Mouse (Mus musculus) erythroblast, embryonic 14.5 days (primary cell): ENCODE results near the gene Scaf4. TPM values are rescaled to one million over a fixed set of nuclear protein-coding genes. Genes with fewer than 3 reads are reported as not detected.
"Not testable (repeated sequence)": the region's sequence is repeated elsewhere in the genome, so short reads cannot be mapped to it uniquely, and the experiment has no call there.

Experiments used
- H3K27me3 ChIP-seq: 2 replicates; pipeline ENCODE4 v1.6.1; 2012; ENCODE audit warnings: inconsistent platforms; ENCODE audit not compliant: control insufficient read depth
- H3K36me3 ChIP-seq: 2 replicates; pipeline ENCODE4 v1.6.1; 2012; ENCODE audit warnings: mild to moderate bottlenecking, inconsistent platforms; ENCODE audit not compliant: control insufficient read depth
- H3K4me1 ChIP-seq: 2 replicates; pipeline ENCODE4 v1.6.1; 2012; ENCODE audit warnings: inconsistent platforms; ENCODE audit not compliant: control insufficient read depth
- H3K4me3 ChIP-seq: replicated peaks from 2 replicates; pipeline ENCODE3; 2012; ENCODE audit warnings: moderate library complexity, mild to moderate bottlenecking, inconsistent platforms
- H3K9me3 ChIP-seq: 2 replicates; pipeline ENCODE4 v1.6.1; 2012; ENCODE audit warnings: low read length, inconsistent platforms, mixed read lengths; ENCODE audit not compliant: control insufficient read depth
- GATA1 ChIP-seq: IDR thresholded peaks from 2 replicates; pipeline ENCODE4 v1.6.1; 2012; ENCODE audit warnings: low read length, inconsistent platforms, mixed read lengths
- TAL1 ChIP-seq: IDR thresholded peaks from 3 replicates; pipeline ENCODE4 v1.6.1; 2012; ENCODE audit warnings: low read length, inconsistent platforms, mixed read lengths
- polyA plus RNA-seq: library from polyadenylated mRNA; stranded (reverse); fragments of >175 nt; gene quantifications from 2 replicates; pipeline ENCODE4 v1.2.3, GENCODE M21; 2012

Gene Scaf4
- polyA plus RNA-seq, 1 experiment, result 6.0 TPM

DNA sequence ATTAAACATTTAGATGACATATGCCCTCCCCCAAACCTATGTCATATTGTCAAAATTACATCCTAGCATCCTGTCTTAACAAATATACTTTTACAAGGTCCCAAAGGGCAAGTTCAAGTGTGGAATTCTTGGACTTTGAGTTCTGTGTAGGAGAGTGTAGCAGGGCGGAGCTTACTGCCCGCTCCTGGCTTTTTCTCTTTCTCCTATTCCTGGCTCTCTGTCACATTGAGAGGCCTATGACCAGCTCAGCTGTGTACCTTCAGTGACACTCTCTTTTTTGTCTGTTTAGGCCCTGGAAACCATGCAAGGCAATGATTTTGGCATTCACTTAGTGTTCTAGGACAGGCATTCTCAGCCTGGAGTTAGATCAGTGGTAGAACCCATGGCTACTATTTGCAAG, 67.9 kb downstream of the Scaf4 start:
- TF ChIP-seq GATA1 (no peak), TAL1 (no peak)
- Histone ChIP-seq H3K9me3 (peaks cover 5% of the 10 kb centered on the region; the same call in 1 of the 2 replicates), H3K36me3 (no peaks in the 10 kb centered on the region; the same call in 1 of the 2 replicates), H3K4me1 (peaks cover 62% of the 10 kb centered on the region), H3K27me3 (no peaks in the 10 kb centered on the region), H3K4me3 (no peak overlapping the region)

GRCm38 (mm10) chr16:90215879-90216278, 68.4 kb downstream of the Scaf4 start:
- H3K4me3 ChIP-seq, result not testable (repeated sequence)

DNA sequence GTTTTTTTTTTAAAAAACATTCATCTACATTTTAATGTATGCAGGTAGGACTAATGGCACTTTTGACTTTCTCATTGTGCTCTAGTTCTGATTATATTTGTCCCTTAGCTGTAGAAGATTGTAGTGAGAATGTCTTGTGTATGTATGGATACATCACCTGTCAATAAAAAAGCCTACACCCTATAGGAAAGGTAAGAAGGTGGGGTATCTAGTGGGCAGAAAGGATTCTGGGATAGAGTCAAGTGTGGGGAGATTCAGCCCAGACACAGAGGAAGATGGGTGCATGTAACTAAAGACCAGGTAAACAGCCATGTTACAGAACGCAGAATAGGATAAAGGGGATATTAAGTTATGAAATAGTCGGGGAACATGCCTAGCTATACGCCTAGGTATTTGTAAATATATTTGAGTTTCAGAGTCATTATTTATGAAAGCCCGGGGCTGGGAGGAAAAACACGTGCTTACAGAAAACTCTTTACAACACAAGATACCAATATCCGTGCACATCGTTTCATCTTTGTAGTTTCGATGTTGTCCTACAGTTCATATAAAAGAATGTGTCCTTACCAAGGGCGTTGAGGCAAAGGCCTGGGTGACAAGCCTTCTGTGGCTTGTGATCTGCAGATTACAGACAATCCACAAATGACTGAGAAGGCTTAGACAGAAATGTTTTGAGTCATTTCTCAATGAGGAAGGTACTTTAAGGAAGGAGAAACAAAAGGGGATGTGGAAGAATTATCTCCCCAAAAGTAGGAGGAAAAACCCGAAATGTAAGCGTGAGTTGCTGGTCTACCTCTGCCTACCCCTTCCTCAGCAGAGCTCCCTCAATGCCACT, 69.4 kb downstream of the Scaf4 start:
- Histone ChIP-seq H3K4me3 (no peak overlapping the region), H3K36me3 (no peaks in the 10 kb centered on the region; the same call in 1 of the 2 replicates), H3K9me3 (peaks cover 7% of the 10 kb centered on the region; the same call in 1 of the 2 replicates), H3K27me3 (no peaks in the 10 kb centered on the region), H3K4me1 (peaks cover 62% of the 10 kb centered on the region)
- TF ChIP-seq GATA1 (no peak), TAL1 (no peak)

More at GRCm38 (mm10) chr16:90215879-90216278, 68.4 kb downstream of the Scaf4 start:
- H3K9me3 ChIP-seq, H3K36me3 ChIP-seq, H3K27me3 ChIP-seq: not testable (repeated sequence)
- peaks cover 60% of the 10 kb centered on the region for H3K4me1 ChIP-seq

- Histone ChIP-seq H3K4me3 (peak overlapping the region; percentile 46), H3K27me3 (no peaks in the 10 kb centered on the region), H3K9me3 (peaks cover 7% of the 10 kb centered on the region; the same call in 1 of the 2 replicates), H3K36me3 (no peaks in the 10 kb centered on the region; the same call in 1 of the 2 replicates), H3K4me1 (peaks cover 63% of the 10 kb centered on the region)
- TF ChIP-seq GATA1 (no peak), TAL1 (no peak)
Measured at GRCm38 (mm10) chr16:90213477-90214339, 70.6 kb downstream of the Scaf4 start.

GRCm38 (mm10) chr16:90211767-90212166, 72.5 kb downstream of the Scaf4 start:
- Histone ChIP-seq H3K4me3 (no peak overlapping the region), H3K4me1 (peaks cover 53% of the 10 kb centered on the region), H3K36me3 (no peaks in the 10 kb centered on the region; the same call in 1 of the 2 replicates), H3K9me3 (peaks cover 7% of the 10 kb centered on the region; the same call in 1 of the 2 replicates), H3K27me3 (no peaks in the 10 kb centered on the region)
- TF ChIP-seq TAL1, result no peak

- Histone ChIP-seq H3K4me3 (no peak overlapping the region), H3K9me3 (peaks cover 7% of the 10 kb centered on the region; the same call in 1 of the 2 replicates), H3K27me3 (no peaks in the 10 kb centered on the region), H3K4me1 (peaks cover 49% of the 10 kb centered on the region), H3K36me3 (no peaks in the 10 kb centered on the region; the same call in 1 of the 2 replicates)
- TF ChIP-seq GATA1 (no peak), TAL1 (no peak)
Measured at GRCm38 (mm10) chr16:90210717-90211116, 73.6 kb downstream of the Scaf4 start.

GRCm38 (mm10) chr16:90208996-90209395, 75.3 kb downstream of the Scaf4 start:
- no peaks in the 10 kb centered on the region for H3K27me3 ChIP-seq
- H3K9me3 ChIP-seq, result peaks cover 7% of the 10 kb centered on the region; the same call in 1 of the 2 replicates
- H3K4me1 ChIP-seq, result peaks cover 49% of the 10 kb centered on the region
- no peak for TF ChIP-seq GATA1
- TF ChIP-seq TAL1, result no peak
- no peak overlapping the region for H3K4me3 ChIP-seq
- no peaks in the 10 kb centered on the region; the same call in 1 of the 2 replicates for H3K36me3 ChIP-seq

GRCm38 (mm10) chr16:90204868-90205267, 79.4 kb downstream of the Scaf4 start:
- Histone ChIP-seq H3K9me3 (no peaks in the 10 kb centered on the region), H3K4me1 (peaks cover 54% of the 10 kb centered on the region), H3K4me3 (no peak overlapping the region), H3K27me3 (no peaks in the 10 kb centered on the region), H3K36me3 (no peaks in the 10 kb centered on the region)
- TF ChIP-seq TAL1 (no peak), GATA1 (no peak)
